Mouse (Mus musculus) limb, embryonic 13.5 days (tissue): Measurements from ENCODE around the gene Hexdc. TPM values are rescaled to one million over a fixed set of nuclear protein-coding genes. Genes with fewer than 3 reads are reported as not detected.

Experiments used
- polyA plus RNA-seq: library from polyadenylated mRNA; unstranded; fragments of >200 nt; fragmentation: Nextera tagmentation; extraction: Ambion mirVana; gene quantifications from 2 replicates; pipeline ENCODE4 v1.2.1, GENCODE M21; 2015

The Hexdc gene
- polyA plus RNA-seq, 1 experiment from 2014 or later: 10.4 TPM

Other genes starting within 250 kb of the Hexdc start
- 133 and 136 TPM in 2 replicates for gene Csnk1d, start 213.1 kb upstream of the Hexdc start, polyA plus RNA-seq
- 0.46 TPM in 1 of 2 replicates, not detected in the other for gene Cd7, start 165.0 kb upstream of the Hexdc start, polyA plus RNA-seq
- not detected in 2 replicates for gene Sectm1b, start 140.9 kb upstream of the Hexdc start, polyA plus RNA-seq
- gene Sectm1a, start 123.2 kb upstream of the Hexdc start, polyA plus RNA-seq: 0.13 and 0.37 TPM in 2 replicates
- gene Tex19.2, start 85.8 kb upstream of the Hexdc start, polyA plus RNA-seq: not detected in 2 replicates
- not detected in 2 replicates for gene Tex19.1, start 58.3 kb upstream of the Hexdc start, polyA plus RNA-seq
- gene Uts2r, start 44.2 kb upstream of the Hexdc start, polyA plus RNA-seq: 1.2 and 1.3 TPM in 2 replicates
- gene Ogfod3, start 278 bp downstream of the Hexdc start, polyA plus RNA-seq: 20.0 and 22.4 TPM in 2 replicates
- gene Cybc1, start 24.9 kb downstream of the Hexdc start, polyA plus RNA-seq: 40.2 and 41.5 TPM in 2 replicates
- 69.3 and 73.5 TPM in 2 replicates for gene Narf, start 32.8 kb downstream of the Hexdc start, polyA plus RNA-seq
- 8.9 and 9.2 TPM in 2 replicates for gene Foxk2, start 55.6 kb downstream of the Hexdc start, polyA plus RNA-seq
- 108 and 111 TPM in 2 replicates for gene Wdr45b, start 150.0 kb downstream of the Hexdc start, polyA plus RNA-seq
- 12.1 and 13.1 TPM in 2 replicates for gene Rab40b, start 183.8 kb downstream of the Hexdc start, polyA plus RNA-seq
- gene Fn3krp, start 217.0 kb downstream of the Hexdc start, polyA plus RNA-seq: 11.0 and 11.8 TPM in 2 replicates
- gene Fn3k, start 230.5 kb downstream of the Hexdc start, polyA plus RNA-seq: 0.47 and 0.91 TPM in 2 replicates
- gene Tbcd, start 247.5 kb downstream of the Hexdc start, polyA plus RNA-seq: 42.3 TPM in 2 replicates